8 mouse cellular contexts compared by ENCODE assay signal in the genomic region with DNA sequence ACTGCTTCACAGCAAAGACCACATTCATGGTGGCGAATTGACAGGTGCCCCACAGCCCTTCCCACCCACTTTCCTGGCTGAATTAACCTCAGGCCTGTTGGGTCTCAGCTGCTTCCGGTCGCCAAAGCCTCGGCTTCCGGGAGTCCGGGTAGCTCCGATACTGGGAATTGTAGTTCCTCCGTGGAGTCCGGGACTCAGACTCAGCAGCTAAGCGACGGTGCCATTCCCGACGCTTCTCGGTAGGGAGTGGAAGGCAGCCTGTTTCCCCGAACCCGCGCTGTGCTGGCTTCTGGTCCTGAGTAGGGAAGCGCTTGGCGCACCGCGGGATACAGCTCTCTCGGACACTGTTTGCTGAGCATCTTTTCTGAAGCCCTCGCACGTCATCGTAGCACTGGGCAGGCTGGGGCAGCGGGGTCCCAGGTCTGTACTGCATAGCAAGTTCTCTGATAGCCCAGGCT. TPM values are rescaled to one million over a fixed set of nuclear protein-coding genes. Genes with fewer than 3 reads are reported as not detected.
DNase-seq lines count a peak whose midpoint lies in the region; ATAC-seq lines count a peak whose summit lies in the region.

No protein-coding gene starts in this region.

- H3K27me3 ChIP-seq in forebrain, embryonic 10.5 days (ENCODE audit: poor library complexity, severe bottlenecking), result no peaks in the 10 kb centered on the region
- no peaks in the 10 kb centered on the region for H3K27me3 ChIP-seq in heart, embryonic 16.5 days (ENCODE audit: control insufficient read depth, insufficient read depth, low read length)
- H3K27me3 ChIP-seq in liver, embryonic 15.5 days, result no peaks in the 10 kb centered on the region
- H3K27me3 ChIP-seq in neural tube, embryonic 12.5 days (replicated peaks), result no peaks in the 10 kb centered on the region

- no peaks in the 10 kb centered on the region for H3K9me3 ChIP-seq in forebrain, embryonic 10.5 days
- H3K9me3 ChIP-seq in heart, embryonic 16.5 days (replicated peaks; ENCODE audit: control insufficient read depth, low read length), result no peaks in the 10 kb centered on the region
- H3K9me3 ChIP-seq in liver, embryonic 15.5 days (replicated peaks), result no peaks in the 10 kb centered on the region
- H3K9me3 ChIP-seq in neural tube, embryonic 12.5 days, result no peaks in the 10 kb centered on the region

- H3K4me2 ChIP-seq in heart, embryonic 16.5 days (ENCODE audit: low read depth, low read length), result peak overlapping the region; percentile 97
- peak overlapping the region; percentile 89 for H3K4me2 ChIP-seq in liver, embryonic 15.5 days
- H3K4me2 ChIP-seq in neural tube, embryonic 12.5 days (replicated peaks), result peak overlapping the region; percentile 65

- H3K4me1 ChIP-seq in forebrain, embryonic 10.5 days, result peaks cover 20% of the 10 kb centered on the region
- peaks cover 13% of the 10 kb centered on the region for H3K4me1 ChIP-seq in heart, embryonic 16.5 days (ENCODE audit: control insufficient read depth, insufficient read depth, low read length)
- H3K4me1 ChIP-seq in liver, embryonic 15.5 days (replicated peaks), result peaks cover 20% of the 10 kb centered on the region
- peaks cover 7% of the 10 kb centered on the region; the same call in 1 of the 2 replicates for H3K4me1 ChIP-seq in neural tube, embryonic 12.5 days

- peak overlapping the region; percentile 79 for H3K9ac ChIP-seq in heart, embryonic 16.5 days (ENCODE audit: low read length)
- H3K9ac ChIP-seq in liver, embryonic 15.5 days, result peak overlapping the region; percentile 86
- H3K9ac ChIP-seq in neural tube, embryonic 12.5 days, result peak overlapping the region; percentile 58

- DNase-seq in CD8-positive naive resting alpha-beta T cell, adult 2 months (ENCODE audit: low read depth in 2 of 2, low spot score in 2 of 2), result peak; percentile 68 to 72
- DNase-seq in c-Kit-positive CD71-negative TER-119-negative erythroid progenitor cells, embryonic 14.5 days (ENCODE audit: low read depth), result peak; percentile 80
- DNase-seq in forebrain, embryonic 10.5 days (ENCODE audit: extremely low spot score, low spot score), result peak; percentile 92
- peak; percentile 90 to 92 for DNase-seq in kidney, postnatal 36 days
- DNase-seq in telencephalon, adult 2 months (ENCODE audit: low read depth, low spot score), result peak; percentile 91

- H3K4me3 ChIP-seq in forebrain, embryonic 10.5 days, result peak overlapping the region; percentile 75
- peak overlapping the region; percentile 75 for H3K4me3 ChIP-seq in heart, embryonic 16.5 days (ENCODE audit: low read length)
- H3K4me3 ChIP-seq in liver, embryonic 15.5 days (replicated peaks), result peak overlapping the region; percentile 76
- peak overlapping the region; percentile 52 for H3K4me3 ChIP-seq in neural tube, embryonic 12.5 days

- WGBS in forebrain, embryonic 10.5 days, result under 1% methylated on average over 26 of the region's 26 CpGs
- WGBS in heart, embryonic 16.5 days, result under 1% methylated on average over 26 of the region's 26 CpGs
- WGBS in liver, embryonic 15.5 days (ENCODE audit: insufficient replicate concordance), result under 1% methylated on average over 26 of the region's 26 CpGs
- under 1% methylated on average over 26 of the region's 26 CpGs for WGBS in neural tube, embryonic 12.5 days

- H3K27ac ChIP-seq in forebrain, embryonic 10.5 days, result peak overlapping the region; percentile 95
- peak overlapping the region; percentile 87 for H3K27ac ChIP-seq in heart, embryonic 16.5 days (ENCODE audit: low read length)
- peak overlapping the region; percentile 91 for H3K27ac ChIP-seq in liver, embryonic 15.5 days (replicated peaks)
- H3K27ac ChIP-seq in neural tube, embryonic 12.5 days, result peak overlapping the region; percentile 60

- peak; percentile 91 for ATAC-seq in heart, embryonic 16.5 days (replicated peaks; ENCODE audit: extremely low read depth, insufficient read depth, low FRiP score)
- peak; percentile 92 for ATAC-seq in liver, embryonic 15.5 days (ENCODE audit: insufficient read depth)
- peak; percentile 94 for ATAC-seq in neural tube, embryonic 12.5 days (ENCODE audit: low FRiP score, low read depth)

- H3K36me3 ChIP-seq in forebrain, embryonic 10.5 days (replicated peaks), result no peaks in the 10 kb centered on the region; the same call in 1 of the 2 replicates
- H3K36me3 ChIP-seq in heart, embryonic 16.5 days (ENCODE audit: control insufficient read depth, insufficient read depth), result no peaks in the 10 kb centered on the region
- H3K36me3 ChIP-seq in liver, embryonic 15.5 days (replicated peaks), result peaks cover 6% of the 10 kb centered on the region; the same call in 1 of the 2 replicates
- 0 out of 2 replicates have a peak, but pooled peaks cover 3% of the 10 kb centered on the region for H3K36me3 ChIP-seq in neural tube, embryonic 12.5 days

RNA-seq across cellular contexts. Expression of a gene that starts 0.5 kb away (rescaled TPM):
- polyA plus RNA-seq in forebrain, embryonic 10.5 days (2016; fragmentation: Nextera tagmentation; extraction: Ambion mirVana), result 24.1 and 28.0 TPM in 2 replicates
- 34.6 and 39.4 TPM in 2 replicates for polyA plus RNA-seq in heart, embryonic 16.5 days (2015; fragmentation: Nextera tagmentation; extraction: Ambion mirVana)
- polyA plus RNA-seq in liver, embryonic 15.5 days (2015; fragmentation: Nextera tagmentation; extraction: Ambion mirVana), result 12.6 and 14.1 TPM in 2 replicates
- polyA plus RNA-seq in neural tube, embryonic 12.5 days (2016; fragmentation: Nextera tagmentation; extraction: Ambion mirVana), result 48.3 TPM in 2 replicates

RNA-seq across cellular contexts. Expression of a gene that starts 46.6 kb away (rescaled TPM):
- polyA plus RNA-seq in forebrain, embryonic 10.5 days (2016; fragmentation: Nextera tagmentation; extraction: Ambion mirVana), result 14.1 and 20.8 TPM in 2 replicates
- polyA plus RNA-seq in heart, embryonic 16.5 days (2015; fragmentation: Nextera tagmentation; extraction: Ambion mirVana), result 18.6 and 21.4 TPM in 2 replicates
- polyA plus RNA-seq in liver, embryonic 15.5 days (2015; fragmentation: Nextera tagmentation; extraction: Ambion mirVana), result 10.3 and 12.0 TPM in 2 replicates
- polyA plus RNA-seq in neural tube, embryonic 12.5 days (2016; fragmentation: Nextera tagmentation; extraction: Ambion mirVana), result 11.6 and 16.2 TPM in 2 replicates

Comparison
In these comparisons a context has a peak if more than half of its experiments do, and no peak if none do; other contexts are left out.
1. Peak in every context shown above with its lines: DNase-seq, ATAC-seq, H3K4me3 ChIP-seq and H3K27ac ChIP-seq.